Mouse (Mus musculus) c-Kit-negative CD71-positive TER-119-positive erythroid progenitor cells, embryonic 14.5 days (primary cell): Measurements from ENCODE around the gene 4930432K21Rik.
A peak's percentile ranks its signal among the peaks of the same experiment; 100 is the strongest.

ENCODE experiments used
- DNase-seq: peaks from one replicate; pipeline ENCODE4 v3.0.0-alpha.2; 2013; ENCODE audit warnings: low read depth, low spot score

Gene 4930432K21Rik

DNA sequence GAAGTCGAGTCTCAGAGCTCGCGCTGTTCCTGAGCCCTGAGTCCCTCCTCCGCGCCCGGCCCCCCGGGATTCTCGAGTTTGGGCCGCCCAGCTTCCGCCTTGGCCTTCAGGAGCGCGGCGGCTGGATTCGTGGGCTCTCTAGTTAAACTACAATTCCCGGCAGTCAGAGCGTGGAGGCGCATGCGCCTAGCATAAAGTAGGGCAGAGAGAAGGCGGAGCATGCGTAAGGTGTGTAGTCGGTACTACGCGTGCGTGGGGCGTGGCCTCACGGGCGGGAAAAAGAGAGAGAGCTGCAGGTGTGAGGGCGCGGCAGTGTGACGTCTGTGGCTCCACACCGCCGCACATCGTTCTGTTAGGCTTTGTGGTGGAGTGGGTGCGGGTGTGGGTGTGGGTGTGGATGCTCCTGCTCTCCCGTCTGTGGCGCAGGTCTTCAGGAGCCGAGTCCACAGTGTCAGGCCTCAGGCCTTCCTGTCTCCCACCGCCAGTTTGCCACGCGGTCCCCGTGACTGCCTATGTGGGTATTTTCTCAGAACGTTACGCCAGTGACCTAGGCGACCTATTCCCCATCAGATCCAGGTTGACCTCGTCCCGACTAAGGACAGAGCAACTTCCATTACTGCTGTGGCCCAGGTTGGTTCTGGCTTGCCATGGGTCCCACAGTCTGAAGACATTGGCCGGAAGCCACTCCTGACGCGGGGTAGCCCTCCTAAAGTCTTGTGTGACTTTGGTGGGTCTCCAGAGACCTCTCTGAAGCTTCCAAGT lies at the start of gene 4930432K21Rik, which contains the start of gene Cc2d1a:
4930432K21Rik (plus strand) TSS at position 257 of the 762 bp plus-strand sequence.
Cc2d1a (minus strand) TSS at position 168 of the 762 bp plus-strand sequence.
- peak; percentile 87 for DNase-seq

DNA sequence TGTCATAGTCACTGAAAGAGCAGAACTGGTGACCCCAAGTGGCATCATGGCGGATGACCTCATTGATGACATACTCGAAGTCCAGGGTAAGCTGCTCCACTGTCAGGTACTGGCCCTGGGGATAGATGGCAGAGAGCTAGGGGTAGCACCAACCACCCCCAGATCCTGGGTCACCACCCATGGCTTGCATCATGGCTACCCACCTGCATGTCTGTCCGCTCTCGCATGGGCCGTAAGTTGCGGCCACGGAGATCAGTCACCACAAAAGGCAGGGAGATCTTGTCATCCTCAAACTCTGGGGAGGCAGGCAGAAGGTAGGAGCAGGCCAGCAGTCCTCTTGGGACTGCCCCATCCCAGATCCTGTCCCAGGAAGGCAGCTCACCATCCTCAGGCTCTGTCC lies 49.4 kb upstream of the 4930432K21Rik start:
- DNase-seq: no peak

DNA sequence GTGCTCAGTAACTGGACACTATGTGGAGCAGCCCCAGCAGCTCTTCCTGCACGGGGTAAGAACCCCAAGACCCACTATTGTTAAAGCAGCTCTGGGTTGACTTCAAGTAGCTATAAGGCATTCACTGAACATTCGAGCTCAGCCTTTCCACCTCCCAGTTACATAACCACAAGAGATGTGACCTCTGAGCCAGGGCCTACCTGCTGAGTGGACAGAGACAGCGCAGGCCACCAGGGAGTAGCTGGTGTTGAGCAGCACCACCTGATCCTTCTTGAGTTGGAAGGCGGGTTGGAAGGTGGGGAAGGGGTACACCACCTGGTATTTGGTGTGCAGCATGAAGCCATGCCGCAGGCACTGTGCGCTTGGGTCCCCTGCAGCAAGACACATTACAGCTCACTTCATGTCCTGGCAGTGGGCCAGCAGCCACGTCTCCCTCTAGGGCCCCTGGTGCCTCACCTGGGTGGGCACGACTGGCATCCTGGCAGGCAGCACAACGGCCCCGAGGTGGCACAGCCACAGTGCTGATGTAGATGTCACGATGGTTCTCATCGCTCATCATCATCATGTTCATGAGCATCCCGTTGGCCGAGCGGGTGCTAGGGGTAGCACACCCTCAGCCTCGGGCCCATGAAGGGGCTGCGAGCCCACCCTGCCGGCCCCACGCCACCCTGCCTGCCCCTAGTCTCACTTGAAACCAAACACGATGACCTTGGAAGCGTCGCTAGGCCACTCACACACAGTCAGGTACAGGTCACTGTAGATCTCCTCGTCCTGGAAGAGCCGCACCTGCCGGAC lies 46.2 kb upstream of the 4930432K21Rik start:
- DNase-seq: no peak

DNA sequence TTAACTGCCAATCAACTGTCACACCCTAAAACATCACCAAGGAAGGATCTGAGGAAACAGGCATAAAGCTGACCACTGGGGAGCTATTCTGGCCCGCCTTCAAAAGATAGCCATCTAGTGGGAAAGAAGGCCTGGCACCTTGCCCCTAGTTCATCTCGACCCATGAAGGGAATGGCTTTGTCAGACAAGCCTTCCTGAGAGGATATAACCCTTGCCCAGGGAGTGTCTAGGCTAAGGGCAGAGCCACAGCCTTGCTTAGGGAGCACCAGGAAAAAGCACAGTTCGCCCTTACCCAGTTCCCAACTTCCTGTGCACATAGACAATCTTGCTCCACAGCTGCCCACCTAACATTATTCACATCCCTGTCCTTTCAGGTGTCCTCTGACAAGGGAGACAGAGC lies 44.2 kb upstream of the 4930432K21Rik start:
- no peak for DNase-seq

DNA sequence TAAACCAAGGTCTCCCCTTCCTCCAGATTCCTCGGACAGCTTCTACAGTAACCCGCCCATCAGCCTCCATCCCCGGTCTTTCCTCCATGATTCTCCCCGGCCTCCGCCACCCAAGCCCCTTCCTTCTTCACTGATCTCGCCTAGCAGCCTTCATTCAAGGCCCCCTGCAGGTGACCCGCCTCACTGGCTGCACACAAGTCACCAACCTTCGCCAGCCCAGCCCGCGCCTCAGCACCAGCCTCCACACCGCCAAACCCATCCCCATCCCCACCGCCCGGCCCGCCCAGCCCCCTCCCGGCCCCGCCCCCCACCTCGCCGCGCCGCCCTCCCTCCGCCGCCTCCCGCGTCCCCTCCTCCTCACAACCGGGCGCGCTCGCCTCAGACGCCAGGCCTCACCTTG lies 43.6 kb upstream of the 4930432K21Rik start:
- DNase-seq: peak; percentile 28

DNA sequence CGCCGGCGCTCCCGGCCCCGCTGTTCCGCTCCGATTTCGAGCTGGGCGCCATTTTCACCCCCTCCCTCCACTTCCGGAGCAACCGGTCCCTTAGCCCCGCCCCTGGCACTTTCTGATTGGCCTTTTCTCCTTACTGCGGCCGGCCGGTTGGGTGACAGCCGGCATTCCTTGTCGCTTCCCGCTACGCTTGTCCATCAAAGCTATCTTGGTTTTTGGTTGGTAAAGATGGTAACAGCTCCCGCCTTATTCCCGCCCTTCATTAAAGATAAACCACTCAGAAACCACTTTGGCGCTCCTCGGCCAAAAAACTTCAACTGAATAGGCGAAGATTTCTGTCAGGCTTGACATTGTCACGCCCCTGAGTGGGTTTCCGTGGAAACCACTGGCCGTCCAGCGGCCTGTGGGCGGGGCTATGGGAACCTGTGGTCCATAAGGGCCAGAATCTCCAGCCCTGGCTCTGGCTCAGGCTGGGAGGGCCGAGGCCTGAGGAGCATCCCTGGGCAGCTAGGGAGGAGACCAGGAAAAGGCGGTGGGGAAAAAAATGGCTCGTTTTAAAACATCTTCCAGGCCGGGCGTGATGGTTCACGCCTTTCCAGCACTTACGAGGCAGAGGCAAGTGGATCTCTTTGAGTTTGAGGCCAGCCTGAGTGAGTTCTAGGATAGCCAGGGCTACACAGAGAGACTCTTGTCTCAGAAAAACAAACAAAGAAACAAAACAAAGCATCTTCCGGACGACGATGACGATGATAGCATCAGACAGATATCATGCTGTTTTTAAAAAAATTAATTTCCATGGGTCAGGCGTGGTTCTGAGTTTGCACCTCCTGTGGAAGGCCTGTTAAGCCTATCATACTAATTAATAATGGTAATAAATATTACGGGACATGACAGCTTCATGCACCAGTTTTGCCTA lies 42.9 kb upstream of the 4930432K21Rik start, which contains the start of gene Dcaf15:
Dcaf15 (minus strand) TSS at position 72 of the 913 bp plus-strand sequence.
- peak; percentile 99 for DNase-seq

DNA sequence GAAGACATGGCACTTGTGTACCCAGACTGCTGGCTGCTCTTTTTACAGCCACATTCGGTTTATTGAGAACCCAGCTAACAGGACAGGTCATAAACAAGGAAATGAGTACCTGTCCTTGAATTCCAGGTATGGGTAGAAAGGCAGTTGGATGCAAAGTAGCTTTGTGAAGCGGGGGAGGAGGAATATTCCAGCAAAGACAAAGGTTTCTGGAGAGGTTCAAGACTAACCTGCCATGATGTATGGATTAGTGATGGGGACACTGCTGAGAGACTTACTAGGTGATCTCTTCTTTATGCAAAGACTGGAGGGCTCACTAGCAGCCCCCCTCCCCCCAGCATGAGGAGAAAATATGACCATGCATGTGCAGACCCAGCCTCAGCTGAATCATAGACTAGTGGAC lies 42.1 kb upstream of the 4930432K21Rik start:
- DNase-seq: no peak

DNA sequence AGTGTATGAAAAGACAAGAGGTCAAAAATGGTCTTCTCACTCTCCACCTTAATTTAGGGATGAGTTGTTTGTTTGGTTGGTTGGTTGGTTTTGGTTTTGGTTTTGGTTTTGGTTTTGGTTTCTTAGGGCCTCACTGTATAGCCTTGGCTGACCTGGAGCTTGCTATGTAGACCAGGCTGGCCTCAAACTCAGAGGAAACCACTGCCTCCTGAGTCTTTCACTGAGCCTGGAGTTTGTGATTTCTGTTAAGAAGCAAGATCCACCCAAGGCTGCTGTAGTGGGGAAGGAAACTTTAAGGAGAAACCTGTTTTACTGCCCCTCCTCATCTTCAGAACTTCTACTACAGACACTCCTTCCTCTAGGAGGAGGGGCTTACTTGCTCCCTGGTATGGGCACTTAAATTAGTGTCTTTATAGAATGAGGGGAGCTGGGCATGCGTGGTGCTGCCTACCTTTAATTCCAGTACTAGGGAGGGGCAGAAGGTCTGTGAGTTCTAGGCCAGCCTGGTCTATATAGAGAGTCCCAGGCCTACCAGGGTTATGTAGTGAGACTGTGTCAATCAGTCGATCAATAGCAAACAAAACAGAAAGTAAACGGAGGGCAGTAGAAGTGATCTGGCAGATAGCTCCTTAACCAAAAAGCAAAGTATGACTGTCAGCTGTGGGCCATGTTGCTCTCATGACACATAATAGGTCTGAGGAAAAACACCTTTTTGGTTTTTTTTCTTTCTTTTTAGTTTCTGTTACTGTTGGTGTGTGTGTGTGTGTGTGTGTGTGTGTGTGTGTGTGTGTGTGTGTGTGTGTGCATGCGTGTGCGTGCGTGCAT lies 41.4 kb upstream of the 4930432K21Rik start:
- DNase-seq: no peak

DNA sequence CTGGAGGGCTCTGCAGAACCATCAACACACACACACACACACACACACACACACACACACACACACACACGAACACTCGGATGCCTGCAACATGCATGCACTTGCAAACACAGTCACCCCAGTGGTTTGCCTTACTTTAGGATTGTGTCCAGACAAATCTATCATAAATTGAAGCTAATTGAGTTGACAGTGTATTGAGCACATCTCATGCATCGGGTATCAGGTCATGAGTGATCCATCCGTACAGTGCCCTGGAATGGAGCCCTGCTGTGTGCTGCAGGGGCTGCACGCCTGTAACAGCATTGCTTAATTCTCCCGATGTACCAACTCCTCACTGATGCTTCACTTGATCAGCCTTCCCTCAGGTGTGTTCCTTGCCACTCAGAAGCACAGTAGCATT lies 32.2 kb upstream of the 4930432K21Rik start:
- no peak for DNase-seq

DNA sequence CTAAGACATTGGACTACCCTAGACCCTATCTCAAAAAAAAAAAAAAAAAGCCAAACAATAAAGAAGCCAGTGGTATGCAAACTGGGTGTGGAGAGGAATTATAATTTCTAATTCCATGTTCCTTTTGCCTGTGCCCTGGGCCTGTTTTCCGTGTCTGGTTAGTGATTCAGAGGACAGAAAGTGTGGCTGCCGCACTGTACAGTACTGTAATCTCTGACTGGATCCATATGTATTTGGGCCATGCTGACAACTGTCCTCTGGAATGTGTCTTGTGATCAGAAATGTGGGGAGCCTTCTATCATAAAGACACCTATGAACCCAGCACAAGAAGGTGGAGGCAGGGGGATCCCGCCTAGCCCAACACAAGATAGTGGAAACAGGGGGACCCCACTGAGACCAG lies 25.7 kb upstream of the 4930432K21Rik start:
- DNase-seq: no peak

DNA sequence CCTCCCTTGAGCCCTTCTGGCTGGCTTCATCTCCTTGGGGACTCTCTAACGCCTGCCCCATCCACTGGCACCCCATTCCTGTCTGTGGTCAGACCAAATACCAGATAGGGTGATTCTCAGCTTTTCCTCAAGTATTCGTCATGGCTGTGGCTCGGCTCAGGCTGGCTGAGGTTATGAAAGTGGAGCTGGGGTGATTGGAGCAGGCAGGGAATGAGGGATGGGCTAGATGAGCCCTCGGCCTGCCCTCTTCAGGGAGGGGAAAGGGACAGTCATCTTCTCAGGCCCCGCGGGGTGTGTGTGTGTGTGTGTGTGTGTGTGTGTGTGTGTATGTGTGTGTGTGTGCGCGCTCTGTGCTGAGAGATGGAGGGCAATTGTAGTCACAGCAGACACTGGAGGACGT lies 22.2 kb upstream of the 4930432K21Rik start, which contains the start of gene Podnl1:
Podnl1 (plus strand) TSS at position 334 of the 400 bp plus-strand sequence.
- no peak for DNase-seq

DNA sequence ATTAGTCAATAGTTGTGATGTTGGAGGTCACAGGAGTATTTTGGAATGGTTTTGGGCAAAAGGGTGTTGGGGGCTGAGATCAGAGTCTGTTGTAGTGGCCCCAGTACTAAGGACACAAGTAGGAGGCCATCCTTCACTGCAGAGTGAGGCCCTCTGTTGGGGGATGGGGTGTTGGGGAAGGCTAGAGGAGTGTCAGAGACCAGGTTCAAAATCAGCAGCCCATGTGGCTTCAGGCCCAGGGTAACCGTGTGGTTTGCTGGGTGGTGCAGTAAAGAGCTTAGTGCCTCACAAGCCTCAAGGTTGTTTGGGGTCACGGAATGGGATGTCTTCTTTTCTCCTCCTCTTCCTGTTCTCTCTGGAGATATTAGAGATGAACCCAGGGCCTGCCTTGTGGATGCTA lies 21.1 kb upstream of the 4930432K21Rik start:
- no peak for DNase-seq

DNA sequence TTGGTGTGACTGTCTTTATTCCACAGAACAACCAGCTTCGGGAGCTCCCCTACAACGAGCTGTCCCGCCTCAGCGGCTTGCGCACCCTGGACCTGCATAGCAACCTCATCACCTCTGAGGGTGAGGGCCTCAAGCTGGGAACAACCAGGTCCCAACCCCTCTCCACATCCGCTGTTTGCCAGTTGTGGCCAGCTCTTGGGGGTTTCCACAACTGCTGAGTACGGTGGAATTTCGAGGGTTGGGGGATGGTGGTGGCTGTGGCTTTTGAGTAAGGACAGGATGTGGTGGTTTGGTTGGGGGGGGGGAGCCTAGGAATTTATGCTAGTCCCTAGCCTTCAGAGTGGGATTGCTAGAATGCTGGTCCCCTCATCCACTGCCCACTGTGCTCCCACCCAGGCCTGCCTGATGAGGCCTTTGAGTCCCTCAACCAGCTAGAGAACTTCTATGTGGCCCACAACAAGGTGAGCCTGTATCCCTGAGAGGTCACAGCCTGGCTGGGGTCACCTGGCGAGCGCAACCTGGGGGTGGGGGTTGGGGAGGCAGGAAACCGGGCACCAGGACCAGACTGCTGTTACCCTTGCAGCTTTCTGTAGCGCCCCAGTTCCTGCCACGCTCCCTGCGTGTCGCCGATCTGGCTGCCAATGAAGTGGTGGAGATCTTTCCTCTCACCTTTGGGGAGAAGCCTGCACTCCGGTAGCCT lies 20.5 kb upstream of the 4930432K21Rik start:
- no peak for DNase-seq

DNA sequence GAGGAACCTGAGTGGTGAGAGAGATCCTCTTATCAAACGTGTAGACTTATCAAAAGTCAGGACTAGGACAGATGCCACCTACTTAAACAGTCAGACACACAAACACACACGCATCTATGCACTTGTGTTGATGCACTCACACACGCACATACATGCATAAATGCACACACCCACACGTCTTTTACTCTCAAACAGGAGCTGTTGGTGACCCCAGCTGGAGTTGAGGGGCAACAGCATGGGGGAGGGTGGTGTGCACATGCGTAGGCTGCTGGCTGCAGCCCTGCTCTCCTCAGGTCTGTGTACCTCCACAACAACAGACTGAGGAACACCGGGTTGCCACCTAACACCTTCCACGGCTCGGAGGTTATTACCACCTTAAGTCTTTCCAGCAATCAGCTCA lies 19.5 kb upstream of the 4930432K21Rik start:
- DNase-seq: no peak

DNA sequence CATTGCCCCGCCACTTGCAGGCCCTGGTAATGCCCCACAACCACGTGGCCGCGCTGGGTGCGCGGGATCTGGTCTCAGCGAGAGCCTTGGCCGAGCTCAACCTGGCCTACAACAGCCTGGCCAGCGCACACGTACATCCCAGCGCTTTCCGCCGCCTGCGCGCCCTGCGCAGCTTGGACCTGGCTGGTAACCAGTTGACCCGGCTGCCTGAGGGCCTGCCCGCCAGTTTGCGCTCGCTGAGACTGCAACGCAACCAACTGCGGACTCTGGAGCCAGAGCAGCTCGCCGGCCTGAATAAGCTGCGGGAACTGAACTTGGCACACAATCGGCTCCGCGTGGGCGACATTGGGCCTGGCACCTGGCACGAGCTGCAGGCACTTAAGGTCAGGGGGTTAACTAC lies 17.0 kb upstream of the 4930432K21Rik start:
- DNase-seq: no peak

DNA sequence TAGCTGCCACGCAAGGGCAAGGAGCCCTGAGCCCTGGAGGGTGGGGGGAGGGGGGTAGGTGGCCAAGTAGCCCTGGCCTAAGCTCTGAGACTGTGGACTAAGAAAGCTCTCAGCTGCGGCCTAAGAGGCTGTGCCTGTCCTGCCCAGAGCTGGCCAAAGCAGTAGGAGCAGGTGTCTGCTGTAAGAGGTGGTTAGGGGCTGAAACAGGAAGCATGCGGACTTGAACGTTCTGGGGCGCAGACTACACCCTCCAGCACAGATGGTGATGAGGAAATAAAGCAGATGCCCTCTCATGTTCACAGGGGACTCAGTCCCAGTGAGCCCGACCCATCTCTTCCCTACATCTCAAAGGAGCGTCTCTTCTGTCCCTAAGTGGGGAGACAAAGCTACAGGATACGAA lies 15.6 kb upstream of the 4930432K21Rik start:
- DNase-seq: no peak

DNA sequence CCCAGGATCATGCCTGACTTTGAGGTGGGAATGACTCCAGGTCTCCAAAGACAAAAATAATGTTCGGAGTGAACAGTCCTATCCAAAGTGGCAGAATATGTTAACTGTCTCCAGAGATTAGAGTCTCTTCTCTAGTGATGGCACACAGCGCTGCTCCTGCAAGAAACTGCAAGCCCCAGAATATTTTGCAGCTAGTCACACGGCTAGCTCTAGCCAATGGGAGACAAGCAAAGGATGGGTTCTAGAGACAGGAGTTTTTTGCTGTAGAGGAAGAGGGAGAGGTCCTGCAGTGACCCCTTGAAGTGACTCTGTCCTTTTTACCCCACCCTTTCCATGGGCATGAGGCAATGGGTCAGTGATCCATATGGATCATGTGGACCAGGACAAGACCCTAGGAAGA lies 10.0 kb upstream of the 4930432K21Rik start:
- DNase-seq: no peak

DNA sequence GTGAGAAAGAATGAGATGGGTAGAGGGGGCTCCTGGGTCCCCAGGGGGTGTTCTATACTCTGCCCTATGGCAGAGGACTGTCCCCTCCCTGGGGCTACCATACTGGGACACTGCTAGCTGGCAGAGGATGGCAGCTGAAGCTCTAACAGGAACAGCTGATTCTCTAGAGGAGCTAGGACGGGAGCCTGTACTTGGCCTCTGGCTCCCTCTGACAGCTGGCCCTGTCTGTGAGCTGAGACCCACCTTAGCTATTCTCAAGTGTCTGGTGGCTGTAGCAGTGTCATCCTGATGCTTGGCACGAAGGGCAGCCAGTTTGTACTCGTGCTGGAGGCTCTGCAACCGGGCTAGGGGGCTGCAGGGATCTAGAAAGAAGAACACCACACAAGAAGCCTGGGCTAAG lies 7.0 kb upstream of the 4930432K21Rik start:
- no peak for DNase-seq

DNA sequence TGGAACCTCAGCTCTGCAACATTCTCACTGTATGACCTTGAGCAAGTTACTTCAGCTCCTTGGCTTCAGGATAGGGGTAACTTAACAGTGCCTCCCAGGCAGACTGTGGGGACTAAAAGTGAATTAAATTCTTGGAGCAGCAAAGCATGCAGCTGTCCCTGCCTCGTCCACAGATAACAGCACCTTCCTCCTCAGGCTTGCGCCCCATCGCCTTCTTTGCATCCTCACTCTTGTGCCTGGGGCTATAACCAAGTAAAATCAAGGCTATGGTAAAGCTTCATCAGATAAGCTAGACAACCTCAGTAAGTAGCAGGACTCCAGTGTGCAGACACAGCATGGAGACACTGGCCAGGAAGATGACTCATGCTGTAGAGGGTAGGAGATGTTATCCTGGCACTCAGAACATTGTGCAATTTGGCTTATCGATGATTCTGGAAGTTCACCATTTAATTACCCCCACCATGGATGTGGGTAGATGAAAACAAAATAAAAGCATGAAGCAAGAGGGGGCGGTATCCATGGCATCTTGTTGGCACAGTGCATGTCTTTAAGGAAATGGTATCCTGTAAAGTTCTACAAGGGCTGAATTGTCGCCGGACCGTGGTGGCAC lies 3.1 kb upstream of the 4930432K21Rik start:
- DNase-seq: no peak

DNA sequence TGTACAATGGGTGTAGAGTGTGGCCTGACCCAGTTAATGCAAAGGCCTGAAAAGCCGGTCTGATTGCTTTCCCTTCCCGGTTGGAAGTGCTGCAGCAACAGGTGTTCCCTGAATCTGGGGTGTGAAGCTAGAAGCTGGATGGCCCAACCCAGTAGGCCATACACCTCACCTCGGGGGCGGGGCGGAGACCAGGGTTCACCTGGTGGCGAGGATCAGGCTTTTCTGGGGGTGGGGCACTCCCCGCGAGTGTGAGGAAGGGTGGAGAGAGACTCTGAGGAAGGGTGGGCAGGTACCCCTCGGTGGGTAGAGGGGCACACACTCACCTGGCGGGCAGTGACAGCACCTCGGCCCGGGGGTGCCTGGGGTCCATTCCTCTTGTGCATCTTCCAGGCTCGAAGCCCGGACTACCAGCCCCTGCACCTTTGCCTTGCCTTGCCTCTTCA lies 480 bp upstream of the 4930432K21Rik start:
- no peak for DNase-seq
